Mouse (Mus musculus) midbrain, postnatal 0 days (tissue): ENCODE measurements at regions not wholly inside any gene's neighbourhood (a gene's known extent, or its start where the extent isn't known, plus 50 kb on each side); places are given as distances from the start of the nearest gene placed in this dataset.

ENCODE experiments used
- ATAC-seq: fragments of 200-750 bp; cut with Nextera tagmentation; 2 replicates; pipeline ENCODE4 v1.8.0; 2017; ENCODE audit warnings: moderate number of reproducible peaks, mild to moderate bottlenecking, moderate TSS enrichment, moderate library complexity; ENCODE audit not compliant: low FRiP score
- DNase-seq: peaks from one replicate; pipeline ENCODE4 v3.0.0-alpha.2; 2015; ENCODE audit warnings: low spot score
- H3K27ac ChIP-seq: fragments of 300-500 bp; sonication (generic); 2 replicates; pipeline ENCODE4 v1.5.1; 2014; ENCODE audit warnings: low read depth, mild to moderate bottlenecking, low read length, mixed read lengths
- H3K27me3 ChIP-seq: fragments of 300-500 bp; sonication (generic); 2 replicates; pipeline ENCODE4 v1.6.1; 2014; ENCODE audit warnings: low read length, control low read depth, mixed read lengths; ENCODE audit not compliant: insufficient read depth
- H3K36me3 ChIP-seq: fragments of 300-500 bp; sonication (generic); 2 replicates; pipeline ENCODE4 v1.6.1; 2014; ENCODE audit warnings: low read length, control low read depth, mixed read lengths; ENCODE audit not compliant: insufficient read depth
- H3K4me1 ChIP-seq: fragments of 300-500 bp; sonication (generic); 2 replicates; pipeline ENCODE4 v1.6.1; 2014; ENCODE audit warnings: mild to moderate bottlenecking, control low read depth, antibody characterized with exemption, low read length, mixed read lengths; ENCODE audit not compliant: insufficient read depth
- H3K4me2 ChIP-seq: fragments of 300-500 bp; sonication (generic); 2 replicates; pipeline ENCODE4 v1.6.1; 2014; ENCODE audit warnings: low read depth, mild to moderate bottlenecking, low read length, mixed read lengths; ENCODE audit not compliant: poor library complexity, severe bottlenecking
- H3K4me3 ChIP-seq: fragments of 300-500 bp; sonication (generic); 2 replicates; pipeline ENCODE4 v1.5.1; 2014; ENCODE audit warnings: low read depth, mild to moderate bottlenecking, low read length, moderate library complexity
- H3K9ac ChIP-seq: fragments of 300-500 bp; sonication (generic); replicated peaks from 2 replicates; pipeline ENCODE4 v1.6.1; 2014; ENCODE audit warnings: mild to moderate bottlenecking, low read length, moderate library complexity, mixed read lengths; ENCODE audit not compliant: poor library complexity, severe bottlenecking
- H3K9me3 ChIP-seq: fragments of 300-500 bp; sonication (generic); 2 replicates; pipeline ENCODE4 v1.6.1; 2016; ENCODE audit warnings: low read length, control low read depth
- CTCF ChIP-seq: IDR thresholded peaks from 2 replicates; pipeline ENCODE4 v1.5.1; 2016; ENCODE audit warnings: antibody characterized with exemption, mild to moderate bottlenecking
- WGBS: fragments of 180-500 bp; shearing (Covaris S2); extraction: QIAGEN DNeasy Blood & Tissue Kit; methylation state at CpG from one replicate; pipeline ENCODE4 v1.1.7; 2014; 5-methylcytosine and 5-hydroxymethylcytosine counted together

- no peak for DNase-seq
These were observed 142.1 kb upstream of the Slc22a12 start for GRCm38 (mm10) chr19:6684921-6685320.

GRCm38 (mm10) chr19:6679392-6680307, 136.8 kb upstream of the Slc22a12 start:
- H3K9ac ChIP-seq, result no peak overlapping the region
- H3K4me2 ChIP-seq, result no peak overlapping the region
- no peaks in the 10 kb centered on the region for H3K36me3 ChIP-seq
- no peak for ATAC-seq
- H3K27ac ChIP-seq, result no peak overlapping the region
- WGBS, result 14% methylated on average over 12 of the region's 14 CpGs
- no peaks in the 10 kb centered on the region for H3K9me3 ChIP-seq
- no peak for TF ChIP-seq CTCF
- no peaks in the 10 kb centered on the region for H3K27me3 ChIP-seq
- peaks cover 3% of the 10 kb centered on the region; the same call in 1 of the 2 replicates for H3K4me1 ChIP-seq
- no peak overlapping the region for H3K4me3 ChIP-seq
- no peak for DNase-seq

More at GRCm38 (mm10) chr19:6684921-6685320, 142.1 kb upstream of the Slc22a12 start:
- 48% methylated on average over 4 of the region's 4 CpGs for WGBS
- TF ChIP-seq CTCF, result no peak
- no peak overlapping the region for H3K4me2 ChIP-seq
- no peaks in the 10 kb centered on the region for H3K9me3 ChIP-seq
- no peak for ATAC-seq
- no peak overlapping the region for H3K9ac ChIP-seq
- no peaks in the 10 kb centered on the region for H3K36me3 ChIP-seq
- no peak overlapping the region for H3K4me3 ChIP-seq
- H3K27me3 ChIP-seq, result no peaks in the 10 kb centered on the region
- no peaks in the 10 kb centered on the region for H3K4me1 ChIP-seq
- H3K27ac ChIP-seq, result no peak overlapping the region

- no peak for TF ChIP-seq CTCF
- Histone ChIP-seq H3K27me3 (no peaks in the 10 kb centered on the region), H3K4me2 (no peak overlapping the region), H3K27ac (no peak overlapping the region), H3K9me3 (no peaks in the 10 kb centered on the region), H3K36me3 (no peaks in the 10 kb centered on the region), H3K4me1 (peaks cover 3% of the 10 kb centered on the region; the same call in 1 of the 2 replicates), H3K4me3 (no peak overlapping the region), H3K9ac (no peak overlapping the region)
- 59% methylated on average over 12 of the region's 12 CpGs for WGBS
- DNase-seq (no peak), ATAC-seq (no peak)
These were observed 134.7 kb upstream of the Slc22a12 start for GRCm38 (mm10) chr19:6677511-6677910.

GRCm38 (mm10) chr19:6675586-6675985, 132.8 kb upstream of the Slc22a12 start:
- Histone ChIP-seq H3K27ac (no peak overlapping the region), H3K9me3 (no peaks in the 10 kb centered on the region), H3K9ac (no peak overlapping the region), H3K4me2 (no peak overlapping the region), H3K4me1 (peaks cover 3% of the 10 kb centered on the region; the same call in 1 of the 2 replicates), H3K36me3 (no peaks in the 10 kb centered on the region), H3K27me3 (no peaks in the 10 kb centered on the region), H3K4me3 (no peak overlapping the region)
- WGBS, result 47% methylated on average over 3 of the region's 3 CpGs
- DNase-seq (no peak), ATAC-seq (0 out of 2 replicates have a peak, but pooled peaks have one; percentile 13)
- TF ChIP-seq CTCF, result no peak

- no peak overlapping the region for H3K4me2 ChIP-seq
- H3K9ac ChIP-seq, result no peak overlapping the region
- no peaks in the 10 kb centered on the region for H3K27me3 ChIP-seq
- no peak overlapping the region for H3K4me3 ChIP-seq
- TF ChIP-seq CTCF, result no peak
- no peak overlapping the region for H3K27ac ChIP-seq
- WGBS, result 82% methylated on average over 6 of the region's 6 CpGs
- no peak for DNase-seq
- ATAC-seq, result no peak
- H3K4me1 ChIP-seq, result peaks cover 3% of the 10 kb centered on the region; the same call in 1 of the 2 replicates
- no peaks in the 10 kb centered on the region for H3K36me3 ChIP-seq
- H3K9me3 ChIP-seq, result no peaks in the 10 kb centered on the region
These were observed 128.9 kb upstream of the Slc22a12 start for GRCm38 (mm10) chr19:6671696-6672095.

- no peaks in the 10 kb centered on the region for H3K36me3 ChIP-seq
- no peaks in the 10 kb centered on the region for H3K4me1 ChIP-seq
- ATAC-seq (no peak), DNase-seq (no peak)
- no peak overlapping the region for H3K27ac ChIP-seq
- no peak overlapping the region for H3K9ac ChIP-seq
- H3K4me2 ChIP-seq, result no peak overlapping the region
- TF ChIP-seq CTCF, result no peak
- no peaks in the 10 kb centered on the region for H3K27me3 ChIP-seq
- 81% methylated on average over 8 of the region's 8 CpGs for WGBS
- no peaks in the 10 kb centered on the region for H3K9me3 ChIP-seq
- H3K4me3 ChIP-seq, result no peak overlapping the region
These were observed 127.0 kb upstream of the Slc22a12 start for GRCm38 (mm10) chr19:6669881-6670280.
